Mouse (Mus musculus): Measurements from ENCODE around the gene Sh3bgrl. TPM values are rescaled to one million over a fixed set of nuclear protein-coding genes. Genes with fewer than 3 reads are reported as not detected.
A peak's percentile ranks its signal among the peaks of the same experiment; 100 is the strongest.
"Not testable (repeated sequence)": the region's sequence is repeated elsewhere in the genome, so short reads cannot be mapped to it uniquely, and the experiment has no call there.

Gene Sh3bgrl
- 272 and 280 TPM in 2 replicates for polyA plus RNA-seq (2015; fragmentation: Nextera tagmentation; extraction: Ambion mirVana)

DNA sequence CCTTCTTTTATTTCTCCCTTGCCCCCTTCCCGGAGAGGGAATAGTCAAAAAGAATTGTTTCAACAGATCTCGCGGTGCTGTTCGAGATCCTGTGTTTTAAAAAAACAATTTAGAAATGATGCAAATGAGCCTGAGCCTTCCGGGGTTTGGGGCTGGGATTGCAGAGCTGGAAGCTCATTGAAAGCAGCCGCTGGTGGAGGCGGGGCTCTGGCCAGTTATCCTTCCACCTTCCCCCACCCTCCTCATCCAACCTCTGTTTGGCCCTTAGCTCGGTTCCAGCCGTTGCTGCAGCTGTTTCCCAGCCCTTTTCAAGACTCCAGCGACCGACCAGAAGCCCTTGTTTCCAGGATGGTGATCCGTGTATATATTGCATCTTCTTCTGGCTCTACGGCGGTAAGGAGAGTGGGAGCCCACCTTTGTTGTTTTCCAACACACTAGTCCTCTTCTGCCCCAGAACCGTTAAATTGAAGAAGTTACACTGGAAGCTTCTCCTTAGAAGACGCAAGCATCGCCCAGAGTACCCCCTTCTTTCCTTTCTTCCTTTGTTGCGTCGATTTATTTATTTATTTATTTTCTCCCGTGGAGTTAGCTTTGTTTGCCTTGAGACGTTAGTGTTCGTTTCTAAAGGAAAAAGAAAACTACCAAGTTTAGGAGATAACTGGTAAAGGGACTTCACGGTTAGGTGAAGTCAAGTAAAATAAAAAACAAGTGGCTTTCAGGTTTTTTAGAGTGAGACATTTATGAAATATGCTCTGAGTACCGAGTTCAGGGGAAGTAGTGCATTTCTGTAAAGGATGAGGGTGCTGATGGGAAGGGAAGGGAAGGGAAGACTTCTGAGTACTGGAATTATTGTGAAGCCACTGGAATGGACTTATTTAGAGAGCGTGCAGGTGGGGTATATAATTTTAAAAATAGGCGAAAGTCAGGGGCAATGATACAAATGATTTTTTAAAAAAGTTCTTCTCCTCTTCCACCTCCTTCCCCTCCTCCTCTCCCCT lies at the start of gene Sh3bgrl:
Gene Sh3bgrl (plus strand): TSS at position 121 of the 998 bp plus-strand sequence.
- no peaks in the 10 kb centered on the region for H3K4me1 ChIP-seq (replicated peaks; ENCODE audit: control insufficient read depth, insufficient read depth, low read length)
- H3K9ac ChIP-seq (replicated peaks; ENCODE audit: low read depth, low read length), result peak within 1 kb of the TSS; percentile 76
- H3K36me3 ChIP-seq (ENCODE audit: control insufficient read depth, insufficient read depth), result no peaks in the 10 kb centered on the region
- H3K4me3 ChIP-seq (replicated peaks; ENCODE audit: low read length), result peak within 1 kb of the TSS; percentile 67
- H3K4me2 ChIP-seq (ENCODE audit: low read length), result peak within 1 kb of the TSS; percentile 64
- peak; percentile 97 for ATAC-seq
- H3K9me3 ChIP-seq (ENCODE audit: control insufficient read depth, low read length), result no peaks in the 10 kb centered on the region
- H3K27ac ChIP-seq (ENCODE audit: low read length), result peak within 1 kb of the TSS; percentile 90
- WGBS, result 18% methylated on average over 26 of the region's 26 CpGs
- no peaks in the 10 kb centered on the region for H3K27me3 ChIP-seq (replicated peaks; ENCODE audit: control insufficient read depth, insufficient read depth, low read length)

- no peak overlapping the region for H3K4me2 ChIP-seq (ENCODE audit: low read length)
- no peaks in the 10 kb centered on the region for H3K27me3 ChIP-seq (replicated peaks; ENCODE audit: control insufficient read depth, insufficient read depth, low read length)
- no peak overlapping the region for H3K4me3 ChIP-seq (replicated peaks; ENCODE audit: low read length)
- no peak for ATAC-seq
- H3K9me3 ChIP-seq (ENCODE audit: control insufficient read depth, low read length), result no peaks in the 10 kb centered on the region
- no peak overlapping the region for H3K27ac ChIP-seq (ENCODE audit: low read length)
- H3K36me3 ChIP-seq (ENCODE audit: control insufficient read depth, insufficient read depth), result no peaks in the 10 kb centered on the region
- 75% methylated on average over 1 of the region's 1 CpGs for whole genome bisulfite sequencing
- H3K9ac ChIP-seq (replicated peaks; ENCODE audit: low read depth, low read length), result no peak overlapping the region
- H3K4me1 ChIP-seq (replicated peaks; ENCODE audit: control insufficient read depth, insufficient read depth, low read length), result no peaks in the 10 kb centered on the region
These were observed 47.4 kb upstream of the Sh3bgrl start for GRCm38 (mm10) chrX:109047773-109048172.

DNA sequence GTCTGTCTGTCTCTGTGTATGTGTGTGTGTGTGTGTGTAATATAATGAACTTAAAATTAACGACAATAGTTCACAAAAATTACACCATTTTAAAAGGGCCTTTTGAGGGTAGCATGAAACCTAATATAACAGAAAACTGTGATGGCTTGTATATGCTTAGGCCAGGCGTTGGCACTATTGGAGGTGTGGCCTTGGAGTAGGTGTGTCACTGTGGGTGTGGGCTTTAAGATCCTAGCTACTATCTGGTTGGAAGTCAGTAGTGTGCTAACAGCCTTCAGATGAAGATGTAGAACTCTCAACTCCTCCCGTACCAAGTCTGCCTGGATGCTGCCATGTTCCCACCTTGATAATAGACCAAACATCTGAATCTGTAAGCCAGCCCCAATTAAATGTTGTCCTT lies 23.4 kb upstream of the Sh3bgrl start:
- H3K9ac ChIP-seq (replicated peaks; ENCODE audit: low read depth, low read length), result no peak overlapping the region
- 91% methylated on average over 3 of the region's 3 CpGs for WGBS
- no peak for ATAC-seq
- H3K27ac ChIP-seq (ENCODE audit: low read length), result no peak overlapping the region
- H3K4me3 ChIP-seq (replicated peaks; ENCODE audit: low read length), result no peak overlapping the region
- H3K4me2 ChIP-seq (ENCODE audit: low read length), result no peak overlapping the region
- H3K27me3 ChIP-seq (replicated peaks; ENCODE audit: control insufficient read depth, insufficient read depth, low read length), result no peaks in the 10 kb centered on the region
- H3K4me1 ChIP-seq (replicated peaks; ENCODE audit: control insufficient read depth, insufficient read depth, low read length), result no peaks in the 10 kb centered on the region
- H3K9me3 ChIP-seq (ENCODE audit: control insufficient read depth, low read length), result no peaks in the 10 kb centered on the region
- no peaks in the 10 kb centered on the region for H3K36me3 ChIP-seq (ENCODE audit: control insufficient read depth, insufficient read depth)

- no peak overlapping the region for H3K9ac ChIP-seq (replicated peaks; ENCODE audit: low read depth, low read length)
- H3K4me3 ChIP-seq (replicated peaks; ENCODE audit: low read length), result no peak overlapping the region
- H3K9me3 ChIP-seq (ENCODE audit: control insufficient read depth, low read length), result no peaks in the 10 kb centered on the region
- H3K36me3 ChIP-seq (ENCODE audit: control insufficient read depth, insufficient read depth), result no peaks in the 10 kb centered on the region
- H3K4me1 ChIP-seq (replicated peaks; ENCODE audit: control insufficient read depth, insufficient read depth, low read length), result no peaks in the 10 kb centered on the region
- no peak for ATAC-seq
- no peak overlapping the region for H3K4me2 ChIP-seq (ENCODE audit: low read length)
- WGBS, result 42% methylated on average over 1 of the region's 1 CpGs
- no peak overlapping the region for H3K27ac ChIP-seq (ENCODE audit: low read length)
- H3K27me3 ChIP-seq (replicated peaks; ENCODE audit: control insufficient read depth, insufficient read depth, low read length), result no peaks in the 10 kb centered on the region
These were observed 19.4 kb upstream of the Sh3bgrl start for GRCm38 (mm10) chrX:109075716-109076115.

DNA sequence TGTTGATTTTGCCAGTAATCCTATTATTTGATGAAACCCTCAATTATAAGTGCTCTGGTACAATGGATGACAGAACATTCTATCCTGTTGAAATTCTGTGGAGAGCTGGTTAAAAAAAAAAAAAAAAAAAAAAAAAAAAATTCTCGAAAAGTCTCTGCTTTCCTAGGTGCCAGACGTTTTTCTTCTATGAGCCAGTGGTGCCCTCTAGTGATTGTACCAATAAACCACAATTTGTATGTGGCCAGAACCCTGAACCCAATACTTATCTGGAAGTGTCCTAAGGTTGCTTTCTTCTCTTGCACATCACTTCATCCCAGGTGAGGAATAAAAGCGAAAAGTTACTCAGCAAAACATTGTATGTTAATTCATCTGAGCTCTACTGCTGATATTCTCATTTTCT lies 18.8 kb upstream of the Sh3bgrl start:
- Histone ChIP-seq H3K4me1 (replicated peaks; ENCODE audit: control insufficient read depth, insufficient read depth, low read length) (no peaks in the 10 kb centered on the region), H3K4me2 (ENCODE audit: low read length) (no peak overlapping the region), H3K36me3 (ENCODE audit: control insufficient read depth, insufficient read depth) (no peaks in the 10 kb centered on the region), H3K9ac (replicated peaks; ENCODE audit: low read depth, low read length) (no peak overlapping the region), H3K4me3 (replicated peaks; ENCODE audit: low read length) (no peak overlapping the region), H3K27ac (ENCODE audit: low read length) (no peak overlapping the region), H3K9me3 (ENCODE audit: control insufficient read depth, low read length) (no peaks in the 10 kb centered on the region), H3K27me3 (replicated peaks; ENCODE audit: control insufficient read depth, insufficient read depth, low read length) (no peaks in the 10 kb centered on the region)
- ATAC-seq, result no peak
- 14% methylated on average over 3 of the region's 3 CpGs for WGBS

DNA sequence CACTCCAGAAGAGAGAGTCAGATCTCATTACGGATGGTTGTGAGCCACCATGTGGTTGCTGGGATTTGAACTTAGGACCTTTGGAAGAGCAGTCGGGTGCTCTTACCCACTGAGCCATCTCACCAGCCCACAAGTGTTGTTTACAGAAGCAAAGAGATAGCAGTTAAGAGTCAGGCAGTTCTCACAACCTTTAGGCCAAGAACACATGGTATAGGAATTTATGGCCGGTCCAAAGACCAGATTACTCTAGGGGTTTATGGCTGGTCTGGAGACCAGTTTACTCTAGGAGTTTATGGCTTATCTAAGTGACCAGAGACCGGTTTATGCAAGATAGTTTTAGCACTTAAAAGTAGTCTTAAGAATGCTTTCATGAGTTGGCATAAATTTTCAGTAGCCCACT lies 15.8 kb upstream of the Sh3bgrl start:
- WGBS, result 92% methylated on average over 3 of the region's 4 CpGs
- not testable (repeated sequence) for ATAC-seq; H3K27ac ChIP-seq (ENCODE audit: low read length)

GRCm38 (mm10) chrX:109087073-109087472 lies 8.1 kb upstream of the Sh3bgrl start:
- no peak for ATAC-seq
- no peak overlapping the region for H3K4me2 ChIP-seq (ENCODE audit: low read length)
- H3K27ac ChIP-seq (ENCODE audit: low read length), result no peak overlapping the region
- no peaks in the 10 kb centered on the region for H3K4me1 ChIP-seq (replicated peaks; ENCODE audit: control insufficient read depth, insufficient read depth, low read length)
- H3K27me3 ChIP-seq (replicated peaks; ENCODE audit: control insufficient read depth, insufficient read depth, low read length), result no peaks in the 10 kb centered on the region
- H3K36me3 ChIP-seq (ENCODE audit: control insufficient read depth, insufficient read depth), result no peaks in the 10 kb centered on the region
- H3K4me3 ChIP-seq (replicated peaks; ENCODE audit: low read length), result no peak overlapping the region
- H3K9me3 ChIP-seq (ENCODE audit: control insufficient read depth, low read length), result no peaks in the 10 kb centered on the region
- no peak overlapping the region for H3K9ac ChIP-seq (replicated peaks; ENCODE audit: low read depth, low read length)

More for the DNA sequence above, 15.8 kb upstream of the Sh3bgrl start:
- not testable (repeated sequence) for H3K9me3 ChIP-seq (ENCODE audit: control insufficient read depth, low read length); H3K4me1 ChIP-seq (replicated peaks; ENCODE audit: control insufficient read depth, insufficient read depth, low read length); H3K4me3 ChIP-seq (replicated peaks; ENCODE audit: low read length); H3K4me2 ChIP-seq (ENCODE audit: low read length); H3K27me3 ChIP-seq (replicated peaks; ENCODE audit: control insufficient read depth, insufficient read depth, low read length); H3K36me3 ChIP-seq (ENCODE audit: control insufficient read depth, insufficient read depth); H3K9ac ChIP-seq (replicated peaks; ENCODE audit: low read depth, low read length)

DNA sequence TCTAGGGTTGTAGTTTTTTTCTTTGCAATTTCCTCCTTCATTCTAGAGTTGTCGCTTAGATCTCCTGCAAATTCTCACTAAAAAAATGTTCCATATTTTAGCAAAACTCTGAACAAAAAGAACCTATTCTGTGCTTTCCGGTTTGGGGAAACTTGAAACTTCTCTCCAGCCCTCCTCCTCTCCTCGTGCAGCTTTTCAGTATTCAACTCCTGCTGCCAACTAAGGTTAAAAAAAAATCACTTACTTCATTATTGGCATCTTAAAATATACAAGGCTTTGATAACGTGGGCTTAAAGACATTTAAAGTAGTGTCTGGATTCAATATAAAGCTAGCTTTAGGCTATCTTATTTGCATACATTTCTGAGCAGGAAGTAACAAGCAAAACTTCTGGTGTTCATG lies 365 bp upstream of the Sh3bgrl start:
- Histone ChIP-seq H3K27me3 (replicated peaks; ENCODE audit: control insufficient read depth, insufficient read depth, low read length) (no peaks in the 10 kb centered on the region), H3K36me3 (ENCODE audit: control insufficient read depth, insufficient read depth) (no peaks in the 10 kb centered on the region), H3K27ac (ENCODE audit: low read length) (peak overlapping the region; percentile 90), H3K4me3 (replicated peaks; ENCODE audit: low read length) (peak overlapping the region; percentile 67), H3K9me3 (ENCODE audit: control insufficient read depth, low read length) (no peaks in the 10 kb centered on the region), H3K4me2 (ENCODE audit: low read length) (peak overlapping the region; percentile 64), H3K4me1 (replicated peaks; ENCODE audit: control insufficient read depth, insufficient read depth, low read length) (no peaks in the 10 kb centered on the region), H3K9ac (replicated peaks; ENCODE audit: low read depth, low read length) (no peak overlapping the region)
- WGBS, result 10% methylated on average over 4 of the region's 4 CpGs
- ATAC-seq, result peak; percentile 19; the same call in 1 of the 2 replicates

DNA sequence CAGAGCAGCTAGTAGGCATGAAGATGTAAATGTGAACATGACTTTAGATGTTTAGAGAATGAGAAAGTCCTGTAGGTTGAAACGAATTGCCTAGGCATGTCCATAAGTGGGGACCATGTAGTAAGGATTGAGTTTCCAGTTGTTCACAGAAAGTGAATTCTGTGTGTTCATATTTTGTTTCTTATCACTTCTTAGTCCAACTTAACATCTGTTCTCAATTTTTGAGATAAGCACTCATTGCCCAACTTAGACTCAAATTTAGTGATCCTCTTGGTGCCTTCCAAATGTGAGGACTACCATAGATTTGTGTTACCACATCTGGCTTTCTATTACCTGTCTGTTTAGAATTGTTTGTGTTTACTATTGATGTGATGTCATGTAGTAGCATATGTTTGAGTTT lies 3.3 kb downstream of the Sh3bgrl start:
- WGBS, result 90% methylated on average over 1 of the region's 1 CpGs
- Histone ChIP-seq H3K4me3 (replicated peaks; ENCODE audit: low read length) (no peak overlapping the region), H3K36me3 (ENCODE audit: control insufficient read depth, insufficient read depth) (no peaks in the 10 kb centered on the region), H3K4me2 (ENCODE audit: low read length) (no peak overlapping the region), H3K27ac (ENCODE audit: low read length) (no peak overlapping the region), H3K27me3 (replicated peaks; ENCODE audit: control insufficient read depth, insufficient read depth, low read length) (no peaks in the 10 kb centered on the region), H3K9ac (replicated peaks; ENCODE audit: low read depth, low read length) (no peak overlapping the region), H3K9me3 (ENCODE audit: control insufficient read depth, low read length) (no peaks in the 10 kb centered on the region), H3K4me1 (replicated peaks; ENCODE audit: control insufficient read depth, insufficient read depth, low read length) (no peaks in the 10 kb centered on the region; the same call in 1 of the 2 replicates)
- no peak for ATAC-seq

Measured in forebrain, embryonic 16.5 days (tissue).